Mouse (Mus musculus): ENCODE results near the gene Skap2. TPM values are rescaled to one million over a fixed set of nuclear protein-coding genes. Genes with fewer than 3 reads are reported as not detected.

Skap2 gene
- polyA plus RNA-seq, 1 experiment from 2014 or later = 33.8 TPM

DNA sequence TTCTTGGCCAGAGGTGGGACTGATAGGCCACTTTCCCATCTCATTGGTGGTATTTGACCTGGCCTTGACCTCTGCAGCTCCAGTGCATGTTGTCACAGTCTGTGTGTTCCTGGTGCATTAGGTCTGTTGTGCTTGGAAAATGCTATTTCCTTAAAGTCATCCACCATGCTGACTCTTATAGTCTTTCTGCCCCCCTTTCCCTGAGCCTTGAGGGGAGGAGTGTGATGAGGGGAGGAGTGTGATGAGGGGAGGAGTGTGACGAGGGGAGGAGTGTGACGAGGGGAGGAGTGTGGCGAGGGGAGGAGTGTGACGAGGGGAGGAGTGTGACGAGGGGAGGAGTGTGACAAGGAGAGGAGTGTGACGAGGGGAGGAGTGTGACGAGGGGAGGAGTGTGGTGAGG lies 15.8 kb upstream of the Skap2 start:
- H3K4me1 ChIP-seq (ENCODE audit: control insufficient read depth, insufficient read depth, low read length) = no peaks in the 10 kb centered on the region
- no peaks in the 10 kb centered on the region for H3K27me3 ChIP-seq (ENCODE audit: control insufficient read depth, insufficient read depth, low read length)
- no peaks in the 10 kb centered on the region for H3K36me3 ChIP-seq (ENCODE audit: control insufficient read depth, insufficient read depth, low read length)
- H3K9ac ChIP-seq (ENCODE audit: low read depth, low read length) = no peak overlapping the region
- ATAC-seq (ENCODE audit: low FRiP score, low TSS enrichment) = no peak
- H3K4me3 ChIP-seq (ENCODE audit: low read length) = no peak overlapping the region
- H3K27ac ChIP-seq (ENCODE audit: low read depth, low read length) = no peak overlapping the region
- 0 out of 2 replicates have a peak, but pooled peaks cover 2% of the 10 kb centered on the region for H3K9me3 ChIP-seq (ENCODE audit: control insufficient read depth, low read length)
- 96% methylated on average over 7 of the region's 7 CpGs for WGBS
- no peak overlapping the region for H3K4me2 ChIP-seq (replicated peaks; ENCODE audit: low read depth, low read length)

DNA sequence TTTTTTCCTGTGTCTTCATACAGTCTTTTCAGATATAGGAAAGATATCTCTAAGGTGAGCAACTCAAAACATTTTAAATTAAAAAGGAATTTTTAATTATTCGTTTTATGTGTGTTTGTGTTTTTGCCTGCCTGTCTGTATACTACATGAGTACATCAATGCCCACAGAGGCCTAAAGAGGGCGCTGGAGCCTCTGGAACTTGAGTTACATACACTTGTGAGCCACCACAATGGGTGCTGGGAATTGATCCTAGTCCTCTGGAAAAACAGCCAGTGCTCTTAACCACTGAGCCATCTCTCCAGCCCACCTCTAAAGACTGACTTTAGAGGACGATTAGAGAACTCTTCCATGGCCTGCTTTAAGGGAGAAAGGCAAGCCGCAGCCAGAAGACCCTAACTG lies 14.8 kb upstream of the Skap2 start:
- Histone ChIP-seq H3K4me1 (ENCODE audit: control insufficient read depth, insufficient read depth, low read length) (no peaks in the 10 kb centered on the region), H3K9ac (ENCODE audit: low read depth, low read length) (no peak overlapping the region), H3K9me3 (ENCODE audit: control insufficient read depth, low read length) (0 out of 2 replicates have a peak, but pooled peaks cover 2% of the 10 kb centered on the region), H3K4me2 (replicated peaks; ENCODE audit: low read depth, low read length) (no peak overlapping the region), H3K27ac (ENCODE audit: low read depth, low read length) (no peak overlapping the region), H3K36me3 (ENCODE audit: control insufficient read depth, insufficient read depth, low read length) (no peaks in the 10 kb centered on the region), H3K27me3 (ENCODE audit: control insufficient read depth, insufficient read depth, low read length) (no peaks in the 10 kb centered on the region), H3K4me3 (ENCODE audit: low read length) (no peak overlapping the region)
- no peak for ATAC-seq (ENCODE audit: low FRiP score, low TSS enrichment)
- 83% methylated on average over 4 of the region's 4 CpGs for WGBS

- Histone ChIP-seq H3K4me3 (ENCODE audit: low read length) (no peak overlapping the region), H3K27me3 (ENCODE audit: control insufficient read depth, insufficient read depth, low read length) (no peaks in the 10 kb centered on the region), H3K4me2 (replicated peaks; ENCODE audit: low read depth, low read length) (no peak overlapping the region), H3K4me1 (ENCODE audit: control insufficient read depth, insufficient read depth, low read length) (no peaks in the 10 kb centered on the region), H3K36me3 (ENCODE audit: control insufficient read depth, insufficient read depth, low read length) (no peaks in the 10 kb centered on the region), H3K27ac (ENCODE audit: low read depth, low read length) (no peak overlapping the region), H3K9ac (ENCODE audit: low read depth, low read length) (no peak overlapping the region), H3K9me3 (ENCODE audit: control insufficient read depth, low read length) (0 out of 2 replicates have a peak, but pooled peaks cover 2% of the 10 kb centered on the region)
- ATAC-seq (ENCODE audit: low FRiP score, low TSS enrichment) = no peak
- 83% methylated on average over 11 of the region's 11 CpGs for WGBS
Measured at GRCm38 (mm10) chr6:52026281-52026680, 13.9 kb upstream of the Skap2 start.

DNA sequence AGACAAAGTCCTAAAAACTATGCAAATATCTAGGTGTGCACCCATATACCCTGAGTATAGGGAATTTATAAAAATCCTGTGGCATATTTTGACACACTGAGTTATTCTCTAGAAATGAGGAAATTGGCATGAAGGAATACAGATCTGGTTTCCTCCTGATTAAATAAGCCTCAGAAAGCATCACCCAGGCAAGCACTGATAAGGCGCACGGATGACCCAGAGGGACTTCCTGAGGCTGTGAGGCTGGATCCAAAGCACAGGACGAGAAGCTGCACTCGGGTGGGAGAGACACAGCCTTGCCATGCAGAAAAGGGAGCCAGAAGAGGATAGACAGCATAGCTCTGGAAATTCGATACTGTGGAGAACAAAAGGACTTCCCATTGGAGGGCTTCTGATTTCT lies 12.4 kb upstream of the Skap2 start:
- WGBS = 40% methylated on average over 5 of the region's 5 CpGs
- H3K36me3 ChIP-seq (ENCODE audit: control insufficient read depth, insufficient read depth, low read length) = no peaks in the 10 kb centered on the region
- no peaks in the 10 kb centered on the region for H3K27me3 ChIP-seq (ENCODE audit: control insufficient read depth, insufficient read depth, low read length)
- H3K4me1 ChIP-seq (ENCODE audit: control insufficient read depth, insufficient read depth, low read length) = no peaks in the 10 kb centered on the region
- no peak overlapping the region for H3K4me2 ChIP-seq (replicated peaks; ENCODE audit: low read depth, low read length)
- no peak for ATAC-seq (ENCODE audit: low FRiP score, low TSS enrichment)
- H3K9me3 ChIP-seq (ENCODE audit: control insufficient read depth, low read length) = peaks cover 4% of the 10 kb centered on the region; the same call in 1 of the 2 replicates
- H3K4me3 ChIP-seq (ENCODE audit: low read length) = no peak overlapping the region
- no peak overlapping the region for H3K9ac ChIP-seq (ENCODE audit: low read depth, low read length)
- no peak overlapping the region for H3K27ac ChIP-seq (ENCODE audit: low read depth, low read length)

- Histone ChIP-seq H3K27ac (ENCODE audit: low read depth, low read length) (no peak overlapping the region), H3K4me3 (ENCODE audit: low read length) (no peak overlapping the region), H3K4me2 (replicated peaks; ENCODE audit: low read depth, low read length) (no peak overlapping the region), H3K36me3 (ENCODE audit: control insufficient read depth, insufficient read depth, low read length) (no peaks in the 10 kb centered on the region), H3K4me1 (ENCODE audit: control insufficient read depth, insufficient read depth, low read length) (no peaks in the 10 kb centered on the region), H3K27me3 (ENCODE audit: control insufficient read depth, insufficient read depth, low read length) (no peaks in the 10 kb centered on the region), H3K9me3 (ENCODE audit: control insufficient read depth, low read length) (peaks cover 5% of the 10 kb centered on the region; the same call in 1 of the 2 replicates), H3K9ac (ENCODE audit: low read depth, low read length) (no peak overlapping the region)
- no peak for ATAC-seq (ENCODE audit: low FRiP score, low TSS enrichment)
- WGBS = 32% methylated on average over 5 of the region's 5 CpGs
Measured at GRCm38 (mm10) chr6:52022363-52022762, 10.0 kb upstream of the Skap2 start.

DNA sequence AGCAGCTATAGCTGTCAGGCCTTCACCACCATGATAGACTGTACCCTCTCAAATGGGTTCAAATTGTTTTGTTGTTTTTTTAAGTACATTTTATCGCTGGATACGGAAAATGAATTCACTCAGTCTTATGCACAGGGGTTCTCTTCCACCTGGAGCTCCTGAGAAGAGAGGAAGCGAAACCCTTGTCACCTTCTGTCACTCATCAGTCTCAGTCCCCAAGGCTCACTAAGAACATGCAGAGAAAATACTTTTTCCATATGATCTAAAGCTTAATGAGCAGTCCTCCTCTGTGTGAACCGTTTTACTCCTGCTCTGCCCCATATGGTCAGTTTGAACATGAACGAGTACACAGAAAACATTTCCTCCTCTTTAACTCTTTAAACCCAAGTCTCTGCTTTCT lies 7.9 kb upstream of the Skap2 start:
- Histone ChIP-seq H3K27me3 (ENCODE audit: control insufficient read depth, insufficient read depth, low read length) (no peaks in the 10 kb centered on the region), H3K36me3 (ENCODE audit: control insufficient read depth, insufficient read depth, low read length) (no peaks in the 10 kb centered on the region), H3K9ac (ENCODE audit: low read depth, low read length) (no peak overlapping the region), H3K4me2 (replicated peaks; ENCODE audit: low read depth, low read length) (no peak overlapping the region), H3K4me3 (ENCODE audit: low read length) (no peak overlapping the region), H3K27ac (ENCODE audit: low read depth, low read length) (no peak overlapping the region), H3K9me3 (ENCODE audit: control insufficient read depth, low read length) (peaks cover 3% of the 10 kb centered on the region; the same call in 1 of the 2 replicates), H3K4me1 (ENCODE audit: control insufficient read depth, insufficient read depth, low read length) (no peaks in the 10 kb centered on the region)
- ATAC-seq (ENCODE audit: low FRiP score, low TSS enrichment) = no peak
- 76% methylated on average over 5 of the region's 5 CpGs for WGBS

GRCm38 (mm10) chr6:52013245-52013945 lies 1.0 kb upstream of the Skap2 start:
- Histone ChIP-seq H3K27ac (ENCODE audit: low read depth, low read length) (no peak overlapping the region), H3K4me1 (ENCODE audit: control insufficient read depth, insufficient read depth, low read length) (no peaks in the 10 kb centered on the region), H3K4me3 (ENCODE audit: low read length) (peak overlapping the region; percentile 65), H3K9me3 (ENCODE audit: control insufficient read depth, low read length) (no peaks in the 10 kb centered on the region), H3K36me3 (ENCODE audit: control insufficient read depth, insufficient read depth, low read length) (no peaks in the 10 kb centered on the region), H3K4me2 (replicated peaks; ENCODE audit: low read depth, low read length) (peak overlapping the region; percentile 53), H3K9ac (ENCODE audit: low read depth, low read length) (no peak overlapping the region), H3K27me3 (ENCODE audit: control insufficient read depth, insufficient read depth, low read length) (no peaks in the 10 kb centered on the region; the same call in 1 of the 2 replicates)
- WGBS = 13% methylated on average over 3 of the region's 3 CpGs
- ATAC-seq (ENCODE audit: low FRiP score, low TSS enrichment) = no peak

- peak overlapping the region; percentile 65 for H3K4me3 ChIP-seq (ENCODE audit: low read length)
- no peak overlapping the region for H3K27ac ChIP-seq (ENCODE audit: low read depth, low read length)
- no peaks in the 10 kb centered on the region for H3K36me3 ChIP-seq (ENCODE audit: control insufficient read depth, insufficient read depth, low read length)
- peak; percentile 87 for ATAC-seq (ENCODE audit: low FRiP score, low TSS enrichment)
- peak overlapping the region; percentile 49 for H3K9ac ChIP-seq (ENCODE audit: low read depth, low read length)
- H3K9me3 ChIP-seq (ENCODE audit: control insufficient read depth, low read length) = no peaks in the 10 kb centered on the region
- WGBS = 6% methylated on average over 26 of the region's 26 CpGs
- H3K27me3 ChIP-seq (ENCODE audit: control insufficient read depth, insufficient read depth, low read length) = no peaks in the 10 kb centered on the region; the same call in 1 of the 2 replicates
- H3K4me2 ChIP-seq (replicated peaks; ENCODE audit: low read depth, low read length) = peak overlapping the region; percentile 45
- peaks cover 5% of the 10 kb centered on the region for H3K4me1 ChIP-seq (ENCODE audit: control insufficient read depth, insufficient read depth, low read length)
Measured at GRCm38 (mm10) chr6:52011559-52012408, 565 bp downstream of the Skap2 start.

DNA sequence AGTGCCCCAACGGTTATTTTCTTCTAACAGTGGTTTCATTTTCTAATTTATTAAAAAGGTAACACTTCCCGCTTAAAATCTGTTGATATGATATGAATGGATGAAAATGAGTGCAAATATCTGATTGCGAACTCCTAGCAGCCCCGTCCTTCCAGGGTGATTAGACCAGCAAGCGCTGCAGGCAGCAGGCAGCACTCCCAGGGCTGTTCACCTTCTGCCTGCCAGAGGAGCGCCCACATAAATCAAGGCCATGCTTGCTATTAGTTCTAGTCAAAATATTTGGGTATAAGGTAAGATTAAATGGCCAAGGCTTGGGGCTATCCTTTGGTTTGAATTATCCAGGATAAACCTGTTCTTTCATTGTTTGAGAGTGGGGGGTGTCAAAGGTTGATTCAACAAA lies 3.0 kb downstream of the Skap2 start:
- WGBS = 46% methylated on average over 6 of the region's 6 CpGs
- H3K36me3 ChIP-seq (ENCODE audit: control insufficient read depth, insufficient read depth, low read length) = no peaks in the 10 kb centered on the region
- no peak for ATAC-seq (ENCODE audit: low FRiP score, low TSS enrichment)
- no peak overlapping the region for H3K27ac ChIP-seq (ENCODE audit: low read depth, low read length)
- no peaks in the 10 kb centered on the region for H3K9me3 ChIP-seq (ENCODE audit: control insufficient read depth, low read length)
- no peak overlapping the region for H3K4me2 ChIP-seq (replicated peaks; ENCODE audit: low read depth, low read length)
- no peak overlapping the region for H3K4me3 ChIP-seq (ENCODE audit: low read length)
- peaks cover 19% of the 10 kb centered on the region for H3K4me1 ChIP-seq (ENCODE audit: control insufficient read depth, insufficient read depth, low read length)
- H3K9ac ChIP-seq (ENCODE audit: low read depth, low read length) = no peak overlapping the region
- no peaks in the 10 kb centered on the region; the same call in none of the 2 replicates for H3K27me3 ChIP-seq (ENCODE audit: control insufficient read depth, insufficient read depth, low read length)

Measured in kidney, embryonic 14.5 days (tissue).